Mouse (Mus musculus) heart, postnatal 0 days (tissue): Measurements from ENCODE around the gene Kcnd2.

Experiments
- CTCF ChIP-seq: IDR thresholded peaks from 2 replicates; pipeline ENCODE4 v1.5.1; 2016; ENCODE audit warnings: antibody characterized with exemption, control low read depth, low read depth
- EP300 ChIP-seq: IDR thresholded peaks from 2 replicates; pipeline ENCODE4 v1.6.1; 2016; ENCODE audit warnings: antibody characterized with exemption, low read depth

GRCm38 (mm10) chr6:21216206-21217020, 1.1 kb downstream of the Kcnd2 start:
- TF ChIP-seq EP300, result no peak
- no peak for TF ChIP-seq CTCF
